Mouse (Mus musculus) small intestine, adult 2 months (tissue): Measurements from ENCODE around the gene Derl3.

ENCODE experiments used
- CTCF ChIP-seq: fragments of 200-500 bp; IDR thresholded peaks from 2 replicates; pipeline ENCODE4 v1.5.1; 2012; ENCODE audit warnings: low read depth, mild to moderate bottlenecking, control low read depth, inconsistent platforms, low read length, moderate library complexity, mixed read lengths; ENCODE audit not compliant: insufficient replicate concordance, insufficient read length; ENCODE audit errors: extremely low read depth
- POLR2A ChIP-seq: fragments of 200-500 bp; IDR thresholded peaks from 2 replicates; pipeline ENCODE4 v1.6.1; 2012; ENCODE audit warnings: low read depth, mild to moderate bottlenecking, control low read depth, inconsistent platforms, low read length, moderate library complexity

GRCm38 (mm10) chr10:75852539-75853125, 40.6 kb upstream of the Derl3 start:
- TF ChIP-seq CTCF (no peak), POLR2A (no peak)
